Mouse (Mus musculus): Measurements from ENCODE around the gene Smo. TPM values are rescaled to one million over a fixed set of nuclear protein-coding genes. Genes with fewer than 3 reads are reported as not detected.
A peak's percentile ranks its signal among the peaks of the same experiment; 100 is the strongest.
"Not testable (repeated sequence)": the region's sequence is repeated elsewhere in the genome, so short reads cannot be mapped to it uniquely, and the experiment has no call there.

Gene Smo
- polyA plus RNA-seq, 1 experiment from 2014 or later = 56.8 TPM

GRCm38 (mm10) chr6:29735689-29736451 is 567 bp downstream of the Smo start:
- no peaks in the 10 kb centered on the region for H3K9me3 ChIP-seq
- H3K4me1 ChIP-seq = peaks cover 31% of the 10 kb centered on the region
- peak overlapping the region; percentile 100 for H3K27ac ChIP-seq (replicated peaks)
- H3K36me3 ChIP-seq (replicated peaks) = peaks cover 30% of the 10 kb centered on the region
- DNase-seq (ENCODE audit: low spot score) = peak; percentile 82
- H3K27me3 ChIP-seq (replicated peaks; ENCODE audit: low read depth, poor library complexity, severe bottlenecking) = no peaks in the 10 kb centered on the region
- under 1% methylated on average over 75 of the region's 75 CpGs for WGBS
- H3K4me3 ChIP-seq = peak overlapping the region; percentile 97

GRCm38 (mm10) chr6:29736610-29737458 is 1.5 kb downstream of the Smo start:
- Histone ChIP-seq H3K4me1 (peaks cover 31% of the 10 kb centered on the region), H3K27me3 (replicated peaks; ENCODE audit: low read depth, poor library complexity, severe bottlenecking) (no peaks in the 10 kb centered on the region), H3K9me3 (no peaks in the 10 kb centered on the region), H3K4me3 (peak overlapping the region; percentile 97), H3K27ac (replicated peaks) (peak overlapping the region; percentile 100), H3K36me3 (replicated peaks) (peaks cover 32% of the 10 kb centered on the region)
- WGBS = 23% methylated on average over 13 of the region's 13 CpGs
- DNase-seq (ENCODE audit: low spot score) = no peak

- Histone ChIP-seq H3K4me3 (no peak overlapping the region), H3K4me1 (no peaks in the 10 kb centered on the region), H3K36me3 (replicated peaks) (peaks cover 63% of the 10 kb centered on the region), H3K9me3 (peaks cover 16% of the 10 kb centered on the region), H3K27me3 (replicated peaks; ENCODE audit: low read depth, poor library complexity, severe bottlenecking) (no peaks in the 10 kb centered on the region), H3K27ac (replicated peaks) (no peak overlapping the region)
- WGBS = 95% methylated on average over 3 of the region's 3 CpGs
- no peak for DNase-seq (ENCODE audit: low spot score)
These were observed 16.3 kb downstream of the Smo start for GRCm38 (mm10) chr6:29751466-29752152.

GRCm38 (mm10) chr6:29753336-29753735 is 18.0 kb downstream of the Smo start:
- WGBS = 92% methylated on average over 11 of the region's 11 CpGs
- peaks cover 80% of the 10 kb centered on the region for H3K36me3 ChIP-seq (replicated peaks)
- no peaks in the 10 kb centered on the region for H3K4me1 ChIP-seq
- peaks cover 4% of the 10 kb centered on the region for H3K9me3 ChIP-seq
- no peak overlapping the region for H3K27ac ChIP-seq (replicated peaks)
- H3K4me3 ChIP-seq = no peak overlapping the region
- no peaks in the 10 kb centered on the region for H3K27me3 ChIP-seq (replicated peaks; ENCODE audit: low read depth, poor library complexity, severe bottlenecking)
- no peak for DNase-seq (ENCODE audit: low spot score)

- Histone ChIP-seq H3K27me3 (replicated peaks; ENCODE audit: low read depth, poor library complexity, severe bottlenecking) (no peaks in the 10 kb centered on the region), H3K4me3 (no peak overlapping the region), H3K27ac (replicated peaks) (no peak overlapping the region), H3K36me3 (replicated peaks) (peaks cover 95% of the 10 kb centered on the region), H3K4me1 (no peaks in the 10 kb centered on the region), H3K9me3 (no peaks in the 10 kb centered on the region)
- 92% methylated on average over 5 of the region's 5 CpGs for WGBS
- DNase-seq (ENCODE audit: low spot score) = no peak
These were observed 20.7 kb downstream of the Smo start for GRCm38 (mm10) chr6:29756001-29756400.

GRCm38 (mm10) chr6:29756476-29756875 is 21.2 kb downstream of the Smo start:
- Histone ChIP-seq H3K4me1 (no peaks in the 10 kb centered on the region), H3K9me3 (no peaks in the 10 kb centered on the region), H3K27me3 (replicated peaks; ENCODE audit: low read depth, poor library complexity, severe bottlenecking) (no peaks in the 10 kb centered on the region), H3K36me3 (replicated peaks) (peaks cover 95% of the 10 kb centered on the region), H3K27ac (replicated peaks) (no peak overlapping the region), H3K4me3 (no peak overlapping the region)
- WGBS = 94% methylated on average over 4 of the region's 4 CpGs
- DNase-seq (ENCODE audit: low spot score) = no peak

GRCm38 (mm10) chr6:29758417-29758816 is 23.1 kb downstream of the Smo start:
- DNase-seq (ENCODE audit: low spot score) = peak; percentile 75
- Histone ChIP-seq H3K27me3 (replicated peaks; ENCODE audit: low read depth, poor library complexity, severe bottlenecking) (no peaks in the 10 kb centered on the region), H3K9me3 (no peaks in the 10 kb centered on the region), H3K27ac (replicated peaks) (no peak overlapping the region), H3K4me1 (no peaks in the 10 kb centered on the region), H3K36me3 (replicated peaks) (peaks cover 78% of the 10 kb centered on the region), H3K4me3 (no peak overlapping the region)
- WGBS = 42% methylated on average over 4 of the region's 4 CpGs

- Histone ChIP-seq H3K36me3 (replicated peaks) (peaks cover 71% of the 10 kb centered on the region), H3K27ac (replicated peaks) (no peak overlapping the region), H3K4me1 (no peaks in the 10 kb centered on the region), H3K9me3 (no peaks in the 10 kb centered on the region), H3K4me3 (no peak overlapping the region), H3K27me3 (replicated peaks; ENCODE audit: low read depth, poor library complexity, severe bottlenecking) (no peaks in the 10 kb centered on the region)
- DNase-seq (ENCODE audit: low spot score) = no peak
- WGBS = 81% methylated on average over 13 of the region's 13 CpGs
These were observed 23.8 kb downstream of the Smo start for GRCm38 (mm10) chr6:29759012-29759679.

- WGBS = 96% methylated on average over 2 of the region's 2 CpGs
- not testable (repeated sequence) for DNase-seq (ENCODE audit: low spot score); H3K4me3 ChIP-seq; H3K9me3 ChIP-seq; H3K27me3 ChIP-seq (replicated peaks; ENCODE audit: low read depth, poor library complexity, severe bottlenecking); H3K27ac ChIP-seq (replicated peaks); H3K4me1 ChIP-seq
- H3K36me3 ChIP-seq (replicated peaks) = peaks cover 58% of the 10 kb centered on the region
These were observed 25.1 kb downstream of the Smo start for GRCm38 (mm10) chr6:29760397-29760796.

GRCm38 (mm10) chr6:29761282-29761681 is 26.0 kb downstream of the Smo start:
- no peak for DNase-seq (ENCODE audit: low spot score)
- Histone ChIP-seq H3K36me3 (replicated peaks) (peaks cover 51% of the 10 kb centered on the region), H3K9me3 (no peaks in the 10 kb centered on the region), H3K27ac (replicated peaks) (no peak overlapping the region), H3K27me3 (replicated peaks; ENCODE audit: low read depth, poor library complexity, severe bottlenecking) (no peaks in the 10 kb centered on the region), H3K4me1 (no peaks in the 10 kb centered on the region), H3K4me3 (no peak overlapping the region)
- WGBS = 89% methylated on average over 4 of the region's 4 CpGs

- H3K4me1 ChIP-seq = no peaks in the 10 kb centered on the region
- DNase-seq (ENCODE audit: low spot score) = peak; percentile 26
- peaks cover 38% of the 10 kb centered on the region for H3K36me3 ChIP-seq (replicated peaks)
- no peaks in the 10 kb centered on the region for H3K27me3 ChIP-seq (replicated peaks; ENCODE audit: low read depth, poor library complexity, severe bottlenecking)
- WGBS = 66% methylated on average over 4 of the region's 4 CpGs
- H3K4me3 ChIP-seq = no peak overlapping the region
- H3K27ac ChIP-seq (replicated peaks) = no peak overlapping the region
- H3K9me3 ChIP-seq = no peaks in the 10 kb centered on the region
These were observed 27.2 kb downstream of the Smo start for GRCm38 (mm10) chr6:29762524-29762923.

- Histone ChIP-seq H3K4me1 (peaks cover 22% of the 10 kb centered on the region), H3K27me3 (replicated peaks; ENCODE audit: low read depth, poor library complexity, severe bottlenecking) (no peaks in the 10 kb centered on the region), H3K36me3 (replicated peaks) (no peaks in the 10 kb centered on the region; the same call in none of the 2 replicates), H3K9me3 (no peaks in the 10 kb centered on the region), H3K4me3 (no peak overlapping the region), H3K27ac (replicated peaks) (no peak overlapping the region)
- WGBS = 78% methylated on average over 2 of the region's 2 CpGs
- DNase-seq (ENCODE audit: low spot score) = no peak
These were observed 31.6 kb downstream of the Smo start for GRCm38 (mm10) chr6:29766874-29767273.
